Mouse (Mus musculus): ENCODE measurements at regions not wholly inside any gene's neighbourhood (a gene's known extent, or its start where the extent isn't known, plus 50 kb on each side); places are given as distances from the start of the nearest gene placed in this dataset.
A peak's percentile ranks its signal among the peaks of the same experiment; 100 is the strongest.

- H3K4me1 ChIP-seq (ENCODE audit: control insufficient read depth, insufficient read depth, low read length), result no peaks in the 10 kb centered on the region
- WGBS, result 80% methylated on average over 5 of the region's 5 CpGs
- DNase-seq (ENCODE audit: low spot score) (no peak), ATAC-seq (replicated peaks; ENCODE audit: insufficient number of reproducible peaks, low FRiP score, low TSS enrichment, low read depth) (no peak)
- H3K4me2 ChIP-seq (ENCODE audit: low read depth, low read length), result no peak overlapping the region
- H3K27ac ChIP-seq (replicated peaks; ENCODE audit: low read depth, low read length), result no peak overlapping the region
- no peak overlapping the region for H3K4me3 ChIP-seq (ENCODE audit: low read depth, low read length)
- H3K27me3 ChIP-seq (ENCODE audit: control insufficient read depth, insufficient read depth, low read length), result no peaks in the 10 kb centered on the region
- H3K9me3 ChIP-seq (replicated peaks; ENCODE audit: control insufficient read depth, low read length), result no peaks in the 10 kb centered on the region
- no peaks in the 10 kb centered on the region for H3K36me3 ChIP-seq (replicated peaks; ENCODE audit: control insufficient read depth, insufficient read depth, low read depth, low read length)
- H3K9ac ChIP-seq (replicated peaks; ENCODE audit: low read length), result no peak overlapping the region
Measured at GRCm38 (mm10) chr10:37314746-37315430, 176.2 kb upstream of the Marcks start.

- H3K27ac ChIP-seq (replicated peaks; ENCODE audit: low read depth, low read length), result no peak overlapping the region
- H3K4me2 ChIP-seq (ENCODE audit: low read depth, low read length), result no peak overlapping the region
- no peaks in the 10 kb centered on the region for H3K36me3 ChIP-seq (replicated peaks; ENCODE audit: control insufficient read depth, insufficient read depth, low read depth, low read length)
- no peaks in the 10 kb centered on the region for H3K4me1 ChIP-seq (ENCODE audit: control insufficient read depth, insufficient read depth, low read length)
- H3K27me3 ChIP-seq (ENCODE audit: control insufficient read depth, insufficient read depth, low read length), result no peaks in the 10 kb centered on the region
- H3K9me3 ChIP-seq (replicated peaks; ENCODE audit: control insufficient read depth, low read length), result no peaks in the 10 kb centered on the region
- no peak for ATAC-seq (replicated peaks; ENCODE audit: insufficient number of reproducible peaks, low FRiP score, low TSS enrichment, low read depth)
- no peak overlapping the region for H3K9ac ChIP-seq (replicated peaks; ENCODE audit: low read length)
- no peak for DNase-seq (ENCODE audit: low spot score)
- no peak overlapping the region for H3K4me3 ChIP-seq (ENCODE audit: low read depth, low read length)
Measured at GRCm38 (mm10) chr10:37313461-37313860, 174.7 kb upstream of the Marcks start.

DNA sequence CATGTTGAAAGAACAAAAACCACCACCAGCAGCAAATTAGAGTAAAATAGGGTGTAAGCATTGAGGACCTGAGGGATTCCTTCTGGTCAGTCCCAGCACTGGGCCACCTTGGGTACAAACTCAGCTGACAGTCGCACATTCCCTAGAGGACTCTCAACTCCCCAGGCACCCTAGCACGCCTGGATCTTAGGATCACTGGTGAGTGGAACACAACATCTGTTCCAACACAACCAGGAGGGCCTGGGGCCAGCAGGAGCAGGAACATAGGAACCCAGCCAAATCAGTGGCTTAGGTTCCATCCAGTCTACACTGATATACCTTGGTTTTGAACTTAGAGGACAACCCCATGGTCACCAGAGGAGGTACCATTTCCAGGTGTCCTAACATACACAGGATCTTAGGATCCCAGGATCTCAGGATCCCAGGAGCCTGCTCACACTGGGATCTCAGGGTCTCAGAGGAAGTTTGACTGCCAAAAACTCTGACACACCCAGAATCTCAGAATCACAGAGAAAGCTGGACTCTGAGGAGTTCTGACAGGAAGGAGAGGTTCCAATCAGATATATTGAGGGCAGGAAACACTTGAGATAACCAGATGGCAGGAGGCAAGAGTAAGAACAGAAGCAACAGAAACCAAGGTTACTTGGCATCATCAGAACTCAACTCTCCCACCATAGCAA, 171.7 kb upstream of the Marcks start:
- Histone ChIP-seq H3K27ac (replicated peaks; ENCODE audit: low read depth, low read length) (no peak overlapping the region), H3K9ac (replicated peaks; ENCODE audit: low read length) (no peak overlapping the region), H3K27me3 (ENCODE audit: control insufficient read depth, insufficient read depth, low read length) (no peaks in the 10 kb centered on the region), H3K4me3 (ENCODE audit: low read depth, low read length) (no peak overlapping the region), H3K4me2 (ENCODE audit: low read depth, low read length) (no peak overlapping the region), H3K9me3 (replicated peaks; ENCODE audit: control insufficient read depth, low read length) (no peaks in the 10 kb centered on the region), H3K36me3 (replicated peaks; ENCODE audit: control insufficient read depth, insufficient read depth, low read depth, low read length) (no peaks in the 10 kb centered on the region), H3K4me1 (ENCODE audit: control insufficient read depth, insufficient read depth, low read length) (no peaks in the 10 kb centered on the region)
- ATAC-seq (replicated peaks; ENCODE audit: insufficient number of reproducible peaks, low FRiP score, low TSS enrichment, low read depth) (no peak), DNase-seq (ENCODE audit: low spot score) (no peak)
- WGBS, result 95% methylated on average over 2 of the region's 2 CpGs

DNA sequence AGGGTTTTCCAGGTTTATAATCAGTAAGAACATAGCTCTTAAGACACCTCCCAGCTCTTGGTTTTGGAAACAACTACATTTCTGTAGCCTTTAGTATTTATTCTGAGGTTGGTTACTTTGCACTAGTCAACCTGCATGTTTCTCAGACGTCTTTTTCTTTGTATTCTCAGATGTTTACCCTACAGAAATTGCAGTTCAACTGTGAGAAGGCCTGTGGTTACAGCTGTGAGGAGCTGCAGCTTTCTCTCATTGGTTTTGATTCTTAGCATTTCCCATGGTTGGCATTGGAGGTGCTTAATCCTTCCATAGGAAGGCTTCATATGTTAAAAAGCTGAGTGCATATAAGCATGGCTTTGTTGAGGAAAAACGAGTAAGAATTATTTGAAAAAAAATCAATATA, 165.9 kb upstream of the Marcks start:
- no peaks in the 10 kb centered on the region for H3K9me3 ChIP-seq (replicated peaks; ENCODE audit: control insufficient read depth, low read length)
- H3K27me3 ChIP-seq (ENCODE audit: control insufficient read depth, insufficient read depth, low read length), result no peaks in the 10 kb centered on the region
- no peak for DNase-seq (ENCODE audit: low spot score)
- H3K4me2 ChIP-seq (ENCODE audit: low read depth, low read length), result no peak overlapping the region
- H3K4me1 ChIP-seq (ENCODE audit: control insufficient read depth, insufficient read depth, low read length), result no peaks in the 10 kb centered on the region
- H3K36me3 ChIP-seq (replicated peaks; ENCODE audit: control insufficient read depth, insufficient read depth, low read depth, low read length), result no peaks in the 10 kb centered on the region
- H3K4me3 ChIP-seq (ENCODE audit: low read depth, low read length), result no peak overlapping the region
- no peak overlapping the region for H3K27ac ChIP-seq (replicated peaks; ENCODE audit: low read depth, low read length)
- no peak for ATAC-seq (replicated peaks; ENCODE audit: insufficient number of reproducible peaks, low FRiP score, low TSS enrichment, low read depth)
- 47% methylated on average over 2 of the region's 2 CpGs for WGBS
- H3K9ac ChIP-seq (replicated peaks; ENCODE audit: low read length), result no peak overlapping the region

DNA sequence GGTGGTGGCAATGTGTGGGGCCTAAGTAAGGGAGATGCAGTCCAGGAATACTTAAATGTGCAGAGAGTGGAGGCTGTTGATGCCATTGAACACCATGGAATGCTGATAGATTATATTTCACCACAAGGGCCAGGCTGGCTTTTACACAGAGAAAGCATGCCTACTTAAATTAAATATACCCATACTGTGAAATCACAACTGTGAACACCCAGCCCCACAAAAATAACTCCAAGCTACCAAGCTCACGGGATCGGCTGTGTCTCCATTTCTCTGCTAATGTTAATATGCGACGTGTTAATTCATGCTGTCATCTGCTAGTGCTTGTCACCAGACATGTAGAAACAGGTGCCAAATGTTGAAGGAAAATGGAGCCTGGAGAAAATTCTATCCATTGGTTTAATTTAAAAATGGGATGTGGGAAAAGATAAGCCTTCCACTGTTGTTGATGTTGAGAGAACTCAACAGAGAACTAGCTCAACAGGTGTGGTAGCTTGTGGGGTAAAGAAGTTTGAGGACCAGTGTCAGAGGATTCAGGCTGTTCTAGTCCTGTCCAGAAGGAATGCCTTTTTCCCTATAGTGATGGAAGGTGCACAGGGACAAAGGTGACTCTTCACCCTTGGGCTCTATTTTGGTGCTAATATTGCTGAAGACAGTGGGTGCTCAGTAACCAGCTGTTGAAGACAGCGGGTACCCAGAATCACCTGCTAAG, 161.6 kb upstream of the Marcks start:
- WGBS, result 66% methylated on average over 5 of the region's 5 CpGs
- no peaks in the 10 kb centered on the region for H3K4me1 ChIP-seq (ENCODE audit: control insufficient read depth, insufficient read depth, low read length)
- H3K9ac ChIP-seq (replicated peaks; ENCODE audit: low read length), result no peak overlapping the region
- no peaks in the 10 kb centered on the region for H3K9me3 ChIP-seq (replicated peaks; ENCODE audit: control insufficient read depth, low read length)
- DNase-seq (ENCODE audit: low spot score), result peak; percentile 16
- no peaks in the 10 kb centered on the region for H3K27me3 ChIP-seq (ENCODE audit: control insufficient read depth, insufficient read depth, low read length)
- no peak overlapping the region for H3K4me2 ChIP-seq (ENCODE audit: low read depth, low read length)
- no peak overlapping the region for H3K4me3 ChIP-seq (ENCODE audit: low read depth, low read length)
- no peak overlapping the region for H3K27ac ChIP-seq (replicated peaks; ENCODE audit: low read depth, low read length)
- peak; percentile 78; the same call in 1 of the 2 replicates for ATAC-seq (replicated peaks; ENCODE audit: insufficient number of reproducible peaks, low FRiP score, low TSS enrichment, low read depth)
- H3K36me3 ChIP-seq (replicated peaks; ENCODE audit: control insufficient read depth, insufficient read depth, low read depth, low read length), result no peaks in the 10 kb centered on the region

GRCm38 (mm10) chr10:37298689-37299421, 160.1 kb upstream of the Marcks start:
- WGBS, result 86% methylated on average over 4 of the region's 4 CpGs

DNA sequence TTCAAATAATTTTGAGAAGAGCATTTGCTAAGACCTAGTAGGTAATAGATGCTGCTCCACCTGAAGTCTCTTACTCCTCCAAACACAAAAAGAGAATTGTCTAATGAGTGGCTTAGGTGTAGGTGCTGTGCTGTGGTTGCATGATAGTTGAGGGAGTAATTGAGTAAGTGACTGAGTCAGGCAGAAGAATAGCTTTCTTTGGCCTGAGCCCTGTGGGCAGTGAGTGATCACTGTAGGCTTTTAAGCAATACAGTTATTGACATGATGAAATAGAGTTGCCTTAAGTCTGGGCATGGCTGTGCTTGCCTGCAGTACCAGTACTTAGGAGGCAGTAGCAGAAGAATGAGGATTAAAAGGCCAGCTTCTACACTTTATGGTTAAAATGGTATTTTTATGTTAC, 155.5 kb upstream of the Marcks start:
- Histone ChIP-seq H3K4me3 (ENCODE audit: low read depth, low read length) (no peak overlapping the region), H3K4me1 (ENCODE audit: control insufficient read depth, insufficient read depth, low read length) (no peaks in the 10 kb centered on the region), H3K36me3 (replicated peaks; ENCODE audit: control insufficient read depth, insufficient read depth, low read depth, low read length) (no peaks in the 10 kb centered on the region), H3K9ac (replicated peaks; ENCODE audit: low read length) (no peak overlapping the region), H3K4me2 (ENCODE audit: low read depth, low read length) (no peak overlapping the region), H3K27ac (replicated peaks; ENCODE audit: low read depth, low read length) (no peak overlapping the region), H3K27me3 (ENCODE audit: control insufficient read depth, insufficient read depth, low read length) (no peaks in the 10 kb centered on the region), H3K9me3 (replicated peaks; ENCODE audit: control insufficient read depth, low read length) (no peaks in the 10 kb centered on the region)
- DNase-seq (ENCODE audit: low spot score), result no peak
- no peak for ATAC-seq (replicated peaks; ENCODE audit: insufficient number of reproducible peaks, low FRiP score, low TSS enrichment, low read depth)

More at GRCm38 (mm10) chr10:37298689-37299421, 160.1 kb upstream of the Marcks start:
- no peak overlapping the region for H3K4me2 ChIP-seq (ENCODE audit: low read depth, low read length)
- no peak for DNase-seq (ENCODE audit: low spot score)
- no peak for ATAC-seq (replicated peaks; ENCODE audit: insufficient number of reproducible peaks, low FRiP score, low TSS enrichment, low read depth)
- H3K4me3 ChIP-seq (ENCODE audit: low read depth, low read length), result no peak overlapping the region
- H3K27ac ChIP-seq (replicated peaks; ENCODE audit: low read depth, low read length), result no peak overlapping the region
- H3K36me3 ChIP-seq (replicated peaks; ENCODE audit: control insufficient read depth, insufficient read depth, low read depth, low read length), result no peaks in the 10 kb centered on the region
- H3K9ac ChIP-seq (replicated peaks; ENCODE audit: low read length), result no peak overlapping the region
- no peaks in the 10 kb centered on the region for H3K27me3 ChIP-seq (ENCODE audit: control insufficient read depth, insufficient read depth, low read length)
- H3K9me3 ChIP-seq (replicated peaks; ENCODE audit: control insufficient read depth, low read length), result no peaks in the 10 kb centered on the region
- H3K4me1 ChIP-seq (ENCODE audit: control insufficient read depth, insufficient read depth, low read length), result no peaks in the 10 kb centered on the region
